Mouse (Mus musculus) ES-Bruce4 (cell line): ENCODE results near the gene Bcl2l13.

Experiments used
- EP300 ChIP-seq: IDR thresholded peaks from 2 replicates; pipeline ENCODE4 v1.6.1; 2011; ENCODE audit warnings: low read depth, low read length; ENCODE audit not compliant: insufficient read depth
- POLR2A ChIP-seq: IDR thresholded peaks from one replicate; pipeline ENCODE4 v1.8.1; 2011; ENCODE audit warnings: low read length; ENCODE audit not compliant: insufficient read depth

DNA sequence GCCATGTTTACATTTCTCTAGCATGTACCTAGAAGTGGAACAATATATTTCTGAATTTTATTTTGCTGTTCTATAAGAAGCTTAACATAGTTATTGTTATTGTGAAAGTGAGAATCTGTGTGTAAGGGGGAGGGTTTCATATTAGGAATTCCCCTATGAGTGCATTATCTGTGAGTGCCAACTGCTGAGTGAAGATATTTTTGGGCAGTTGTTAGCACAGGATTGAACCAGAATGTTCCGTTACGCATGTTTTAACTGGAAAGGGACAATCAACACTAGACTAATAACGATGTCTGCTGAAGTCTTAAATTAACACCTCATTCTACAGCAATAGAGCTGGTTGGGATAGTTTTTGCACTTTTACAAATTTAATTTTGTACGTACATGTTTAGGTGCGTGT, 5.7 kb downstream of the Bcl2l13 start:
- TF ChIP-seq POLR2A (no peak), EP300 (no peak)
